Mouse (Mus musculus): ENCODE measurements at regions not wholly inside any gene's neighbourhood (a gene's known extent, or its start where the extent isn't known, plus 50 kb on each side); places are given as distances from the start of the nearest gene placed in this dataset.

- no peak for TF ChIP-seq EP300 (IDR thresholded peaks at IDR 0.05; ENCODE audit: low read depth)
- TF ChIP-seq CTCF (IDR thresholded peaks at IDR 0.05; ENCODE audit: low read depth), result no peak
- H3K4me2 ChIP-seq (ENCODE audit: low read depth, low read length), result no peak overlapping the region
- H3K27ac ChIP-seq (ENCODE audit: low read depth), result no peak overlapping the region
- ATAC-seq (ENCODE audit: insufficient read depth, low read depth) (no peak), DNase-seq (ENCODE audit: low spot score) (no peak)
- H3K9me3 ChIP-seq (replicated peaks; ENCODE audit: control insufficient read depth, low read length), result no peaks in the 10 kb centered on the region
- no peaks in the 10 kb centered on the region for H3K27me3 ChIP-seq (ENCODE audit: control insufficient read depth, insufficient read depth, low read length)
- H3K4me3 ChIP-seq (ENCODE audit: low read depth, low read length), result no peak overlapping the region
- WGBS, result 62% methylated on average over 2 of the region's 2 CpGs
- no peak overlapping the region for H3K9ac ChIP-seq (replicated peaks; ENCODE audit: low read depth, low read length)
- H3K4me1 ChIP-seq (ENCODE audit: control insufficient read depth, insufficient read depth), result no peaks in the 10 kb centered on the region
- H3K36me3 ChIP-seq (replicated peaks; ENCODE audit: control insufficient read depth, insufficient read depth, low read length), result no peaks in the 10 kb centered on the region
Observed at GRCm38 (mm10) chr10:72347949-72348663, 306.5 kb upstream of the Zwint start.

- TF ChIP-seq CTCF (IDR thresholded peaks at IDR 0.05; ENCODE audit: low read depth), result no peak
- no peak for TF ChIP-seq EP300 (IDR thresholded peaks at IDR 0.05; ENCODE audit: low read depth)
- no peaks in the 10 kb centered on the region for H3K36me3 ChIP-seq (replicated peaks; ENCODE audit: control insufficient read depth, insufficient read depth, low read length)
Observed at GRCm38 (mm10) chr10:72352810-72353209, 301.8 kb upstream of the Zwint start.

GRCm38 (mm10) chr10:72353515-72353914 lies 301.1 kb upstream of the Zwint start:
- WGBS, result 67% methylated on average over 2 of the region's 2 CpGs
- ATAC-seq (ENCODE audit: insufficient read depth, low read depth), result no peak
- no peak overlapping the region for H3K4me3 ChIP-seq (ENCODE audit: low read depth, low read length)
- H3K4me1 ChIP-seq (ENCODE audit: control insufficient read depth, insufficient read depth), result no peaks in the 10 kb centered on the region
- H3K9me3 ChIP-seq (replicated peaks; ENCODE audit: control insufficient read depth, low read length), result no peaks in the 10 kb centered on the region
- DNase-seq (ENCODE audit: low spot score), result no peak
- H3K27ac ChIP-seq (ENCODE audit: low read depth), result no peak overlapping the region
- no peak overlapping the region for H3K4me2 ChIP-seq (ENCODE audit: low read depth, low read length)
- no peaks in the 10 kb centered on the region for H3K27me3 ChIP-seq (ENCODE audit: control insufficient read depth, insufficient read depth, low read length)
- no peak for TF ChIP-seq CTCF (IDR thresholded peaks at IDR 0.05; ENCODE audit: low read depth)
- no peak for TF ChIP-seq EP300 (IDR thresholded peaks at IDR 0.05; ENCODE audit: low read depth)
- H3K36me3 ChIP-seq (replicated peaks; ENCODE audit: control insufficient read depth, insufficient read depth, low read length), result no peaks in the 10 kb centered on the region
- no peak overlapping the region for H3K9ac ChIP-seq (replicated peaks; ENCODE audit: low read depth, low read length)

More at GRCm38 (mm10) chr10:72352810-72353209, 301.8 kb upstream of the Zwint start:
- H3K4me2 ChIP-seq (ENCODE audit: low read depth, low read length), result no peak overlapping the region
- H3K4me3 ChIP-seq (ENCODE audit: low read depth, low read length), result no peak overlapping the region
- no peak overlapping the region for H3K27ac ChIP-seq (ENCODE audit: low read depth)
- H3K4me1 ChIP-seq (ENCODE audit: control insufficient read depth, insufficient read depth), result no peaks in the 10 kb centered on the region
- DNase-seq (ENCODE audit: low spot score), result no peak
- H3K9me3 ChIP-seq (replicated peaks; ENCODE audit: control insufficient read depth, low read length), result no peaks in the 10 kb centered on the region
- no peaks in the 10 kb centered on the region for H3K27me3 ChIP-seq (ENCODE audit: control insufficient read depth, insufficient read depth, low read length)
- H3K9ac ChIP-seq (replicated peaks; ENCODE audit: low read depth, low read length), result no peak overlapping the region
- ATAC-seq (ENCODE audit: insufficient read depth, low read depth), result no peak

- 88% methylated on average over 1 of the region's 1 CpGs for WGBS
- ATAC-seq (ENCODE audit: insufficient read depth, low read depth) (no peak), DNase-seq (ENCODE audit: low spot score) (no peak)
- Histone ChIP-seq H3K4me3 (ENCODE audit: low read depth, low read length) (no peak overlapping the region), H3K36me3 (replicated peaks; ENCODE audit: control insufficient read depth, insufficient read depth, low read length) (no peaks in the 10 kb centered on the region), H3K27ac (ENCODE audit: low read depth) (no peak overlapping the region), H3K9me3 (replicated peaks; ENCODE audit: control insufficient read depth, low read length) (no peaks in the 10 kb centered on the region), H3K4me1 (ENCODE audit: control insufficient read depth, insufficient read depth) (no peaks in the 10 kb centered on the region), H3K27me3 (ENCODE audit: control insufficient read depth, insufficient read depth, low read length) (no peaks in the 10 kb centered on the region), H3K4me2 (ENCODE audit: low read depth, low read length) (no peak overlapping the region), H3K9ac (replicated peaks; ENCODE audit: low read depth, low read length) (no peak overlapping the region)
- TF ChIP-seq EP300 (IDR thresholded peaks at IDR 0.05; ENCODE audit: low read depth), result no peak
- no peak for TF ChIP-seq CTCF (IDR thresholded peaks at IDR 0.05; ENCODE audit: low read depth)
Observed at GRCm38 (mm10) chr10:72383351-72383750, 271.3 kb upstream of the Zwint start.

GRCm38 (mm10) chr10:72384826-72385225 lies 269.8 kb upstream of the Zwint start:
- Histone ChIP-seq H3K4me3 (ENCODE audit: low read depth, low read length) (no peak overlapping the region), H3K9me3 (replicated peaks; ENCODE audit: control insufficient read depth, low read length) (no peaks in the 10 kb centered on the region), H3K4me2 (ENCODE audit: low read depth, low read length) (no peak overlapping the region), H3K9ac (replicated peaks; ENCODE audit: low read depth, low read length) (no peak overlapping the region), H3K36me3 (replicated peaks; ENCODE audit: control insufficient read depth, insufficient read depth, low read length) (no peaks in the 10 kb centered on the region), H3K4me1 (ENCODE audit: control insufficient read depth, insufficient read depth) (no peaks in the 10 kb centered on the region), H3K27ac (ENCODE audit: low read depth) (no peak overlapping the region), H3K27me3 (ENCODE audit: control insufficient read depth, insufficient read depth, low read length) (no peaks in the 10 kb centered on the region)
- 38% methylated on average over 1 of the region's 1 CpGs for WGBS
- DNase-seq (ENCODE audit: low spot score), result no peak
- TF ChIP-seq EP300 (IDR thresholded peaks at IDR 0.05; ENCODE audit: low read depth), result no peak
- no peak for TF ChIP-seq CTCF (IDR thresholded peaks at IDR 0.05; ENCODE audit: low read depth)
- ATAC-seq (ENCODE audit: insufficient read depth, low read depth), result no peak

- H3K9me3 ChIP-seq (replicated peaks; ENCODE audit: control insufficient read depth, low read length), result no peaks in the 10 kb centered on the region
- no peaks in the 10 kb centered on the region for H3K4me1 ChIP-seq (ENCODE audit: control insufficient read depth, insufficient read depth)
- no peaks in the 10 kb centered on the region for H3K36me3 ChIP-seq (replicated peaks; ENCODE audit: control insufficient read depth, insufficient read depth, low read length)
- TF ChIP-seq EP300 (IDR thresholded peaks at IDR 0.05; ENCODE audit: low read depth) (no peak), CTCF (IDR thresholded peaks at IDR 0.05; ENCODE audit: low read depth) (peak; percentile 22)
- H3K27me3 ChIP-seq (ENCODE audit: control insufficient read depth, insufficient read depth, low read length), result no peaks in the 10 kb centered on the region
- no peak overlapping the region for H3K9ac ChIP-seq (replicated peaks; ENCODE audit: low read depth, low read length)
- whole genome bisulfite sequencing, result 88% methylated on average over 1 of the region's 1 CpGs
- no peak overlapping the region for H3K27ac ChIP-seq (ENCODE audit: low read depth)
- H3K4me2 ChIP-seq (ENCODE audit: low read depth, low read length), result no peak overlapping the region
- ATAC-seq (ENCODE audit: insufficient read depth, low read depth) (no peak), DNase-seq (ENCODE audit: low spot score) (no peak)
- H3K4me3 ChIP-seq (ENCODE audit: low read depth, low read length), result no peak overlapping the region
Observed at GRCm38 (mm10) chr10:72391397-72391796, 263.2 kb upstream of the Zwint start.

All from heart, postnatal 0 days (tissue).